Mouse (Mus musculus): ENCODE data around the gene Efna3. TPM values are rescaled to one million over a fixed set of nuclear protein-coding genes. Genes with fewer than 3 reads are reported as not detected.

Efna3 gene
- polyA plus RNA-seq, 1 experiment from 2014 or later: 10.7 TPM

- Histone ChIP-seq H3K27me3 (ENCODE audit: insufficient read depth, poor library complexity, severe bottlenecking) (peaks cover 15% of the 10 kb centered on the region; the same call in 1 of the 2 replicates), H3K9me3 (no peaks in the 10 kb centered on the region), H3K27ac (no peak overlapping the region), H3K4me1 (replicated peaks) (peaks cover 27% of the 10 kb centered on the region), H3K36me3 (no peaks in the 10 kb centered on the region), H3K4me3 (no peak overlapping the region)
- DNase-seq (ENCODE audit: low spot score): no peak
- 66% methylated on average over 4 of the region's 4 CpGs for WGBS
These were observed 17.7 kb downstream of the Efna3 start for GRCm38 (mm10) chr3:89305105-89305504.

- H3K4me1 ChIP-seq (replicated peaks): peaks cover 34% of the 10 kb centered on the region
- H3K9me3 ChIP-seq: no peaks in the 10 kb centered on the region
- 62% methylated on average over 6 of the region's 6 CpGs for WGBS
- peaks cover 21% of the 10 kb centered on the region; the same call in 1 of the 2 replicates for H3K27me3 ChIP-seq (ENCODE audit: insufficient read depth, poor library complexity, severe bottlenecking)
- no peak for DNase-seq (ENCODE audit: low spot score)
- no peak overlapping the region for H3K27ac ChIP-seq
- no peaks in the 10 kb centered on the region for H3K36me3 ChIP-seq
- no peak overlapping the region for H3K4me3 ChIP-seq
These were observed 18.3 kb downstream of the Efna3 start for GRCm38 (mm10) chr3:89304440-89304839.

GRCm38 (mm10) chr3:89300514-89300913 is 22.3 kb downstream of the Efna3 start:
- Histone ChIP-seq H3K27me3 (ENCODE audit: insufficient read depth, poor library complexity, severe bottlenecking) (peaks cover 27% of the 10 kb centered on the region), H3K4me3 (no peak overlapping the region), H3K27ac (no peak overlapping the region), H3K36me3 (no peaks in the 10 kb centered on the region), H3K4me1 (replicated peaks) (peaks cover 22% of the 10 kb centered on the region), H3K9me3 (no peaks in the 10 kb centered on the region)
- 64% methylated on average over 2 of the region's 2 CpGs for WGBS
- no peak for DNase-seq (ENCODE audit: low spot score)

- no peak overlapping the region for H3K27ac ChIP-seq
- H3K27me3 ChIP-seq (ENCODE audit: insufficient read depth, poor library complexity, severe bottlenecking): peaks cover 27% of the 10 kb centered on the region
- H3K4me3 ChIP-seq: peak overlapping the region; percentile 41
- no peak for DNase-seq (ENCODE audit: low spot score)
- H3K36me3 ChIP-seq: no peaks in the 10 kb centered on the region
- no peaks in the 10 kb centered on the region for H3K9me3 ChIP-seq
- peaks cover 18% of the 10 kb centered on the region for H3K4me1 ChIP-seq (replicated peaks)
- WGBS: 73% methylated on average over 1 of the region's 1 CpGs
These were observed 22.7 kb downstream of the Efna3 start for GRCm38 (mm10) chr3:89300071-89300470.

GRCm38 (mm10) chr3:89299499-89299898 is 23.3 kb downstream of the Efna3 start:
- H3K4me3 ChIP-seq: peak overlapping the region; percentile 41
- DNase-seq (ENCODE audit: low spot score): peak; percentile 49
- H3K4me1 ChIP-seq (replicated peaks): peaks cover 12% of the 10 kb centered on the region
- H3K27me3 ChIP-seq (ENCODE audit: insufficient read depth, poor library complexity, severe bottlenecking): peaks cover 25% of the 10 kb centered on the region
- H3K9me3 ChIP-seq: no peaks in the 10 kb centered on the region
- peak overlapping the region; percentile 62 for H3K27ac ChIP-seq
- no peaks in the 10 kb centered on the region for H3K36me3 ChIP-seq
- WGBS: 5% methylated on average over 14 of the region's 14 CpGs

GRCm38 (mm10) chr3:89298908-89299307 is 23.9 kb downstream of the Efna3 start:
- H3K9me3 ChIP-seq: no peaks in the 10 kb centered on the region
- DNase-seq (ENCODE audit: low spot score): no peak
- H3K27me3 ChIP-seq (ENCODE audit: insufficient read depth, poor library complexity, severe bottlenecking): peaks cover 23% of the 10 kb centered on the region
- H3K4me3 ChIP-seq: no peak overlapping the region
- H3K27ac ChIP-seq: no peak overlapping the region
- peaks cover 10% of the 10 kb centered on the region for H3K4me1 ChIP-seq (replicated peaks)
- 87% methylated on average over 6 of the region's 6 CpGs for WGBS
- no peaks in the 10 kb centered on the region for H3K36me3 ChIP-seq

- Histone ChIP-seq H3K27me3 (ENCODE audit: insufficient read depth, poor library complexity, severe bottlenecking) (peaks cover 20% of the 10 kb centered on the region), H3K27ac (no peak overlapping the region), H3K36me3 (no peaks in the 10 kb centered on the region), H3K4me3 (no peak overlapping the region), H3K9me3 (no peaks in the 10 kb centered on the region), H3K4me1 (replicated peaks) (peaks cover 10% of the 10 kb centered on the region)
- WGBS: 89% methylated on average over 11 of the region's 11 CpGs
- no peak for DNase-seq (ENCODE audit: low spot score)
These were observed 25.9 kb downstream of the Efna3 start for GRCm38 (mm10) chr3:89296761-89297396.

GRCm38 (mm10) chr3:89295685-89296230 is 27.0 kb downstream of the Efna3 start:
- no peak overlapping the region for H3K27ac ChIP-seq
- no peak for DNase-seq (ENCODE audit: low spot score)
- H3K36me3 ChIP-seq: no peaks in the 10 kb centered on the region
- peaks cover 20% of the 10 kb centered on the region for H3K27me3 ChIP-seq (ENCODE audit: insufficient read depth, poor library complexity, severe bottlenecking)
- peaks cover 10% of the 10 kb centered on the region for H3K4me1 ChIP-seq (replicated peaks)
- 83% methylated on average over 8 of the region's 8 CpGs for WGBS
- H3K4me3 ChIP-seq: no peak overlapping the region
- H3K9me3 ChIP-seq: no peaks in the 10 kb centered on the region

GRCm38 (mm10) chr3:89294195-89294594 is 28.6 kb downstream of the Efna3 start:
- Histone ChIP-seq H3K27ac (no peak overlapping the region), H3K4me3 (no peak overlapping the region), H3K36me3 (no peaks in the 10 kb centered on the region), H3K4me1 (replicated peaks) (peaks cover 2% of the 10 kb centered on the region; the same call in 1 of the 2 replicates), H3K27me3 (ENCODE audit: insufficient read depth, poor library complexity, severe bottlenecking) (peaks cover 9% of the 10 kb centered on the region), H3K9me3 (no peaks in the 10 kb centered on the region)
- WGBS: 88% methylated on average over 5 of the region's 5 CpGs
- no peak for DNase-seq (ENCODE audit: low spot score)

- Histone ChIP-seq H3K27ac (no peak overlapping the region), H3K36me3 (no peaks in the 10 kb centered on the region), H3K9me3 (no peaks in the 10 kb centered on the region), H3K4me1 (replicated peaks) (peaks cover 9% of the 10 kb centered on the region), H3K4me3 (no peak overlapping the region), H3K27me3 (ENCODE audit: insufficient read depth, poor library complexity, severe bottlenecking) (peaks cover under 1% of the 10 kb centered on the region; the same call in 1 of the 2 replicates)
- DNase-seq (ENCODE audit: low spot score): no peak
- 92% methylated on average over 11 of the region's 11 CpGs for WGBS
These were observed 29.4 kb downstream of the Efna3 start for GRCm38 (mm10) chr3:89293247-89293918.

- no peaks in the 10 kb centered on the region for H3K36me3 ChIP-seq
- WGBS: 80% methylated on average over 5 of the region's 5 CpGs
- DNase-seq (ENCODE audit: low spot score): no peak
- no peaks in the 10 kb centered on the region for H3K9me3 ChIP-seq
- no peaks in the 10 kb centered on the region for H3K27me3 ChIP-seq (ENCODE audit: insufficient read depth, poor library complexity, severe bottlenecking)
- H3K4me1 ChIP-seq (replicated peaks): peaks cover 11% of the 10 kb centered on the region
- no peak overlapping the region for H3K4me3 ChIP-seq
- H3K27ac ChIP-seq: no peak overlapping the region
These were observed 30.5 kb downstream of the Efna3 start for GRCm38 (mm10) chr3:89292303-89292702.

GRCm38 (mm10) chr3:89291874-89292273 is 30.9 kb downstream of the Efna3 start:
- H3K9me3 ChIP-seq: no peaks in the 10 kb centered on the region

GRCm38 (mm10) chr3:89288503-89288928 is 34.2 kb downstream of the Efna3 start:
- Histone ChIP-seq H3K27me3 (ENCODE audit: insufficient read depth, poor library complexity, severe bottlenecking) (peaks cover 4% of the 10 kb centered on the region; the same call in 1 of the 2 replicates), H3K27ac (no peak overlapping the region), H3K4me1 (replicated peaks) (peaks cover 18% of the 10 kb centered on the region), H3K9me3 (no peaks in the 10 kb centered on the region), H3K4me3 (no peak overlapping the region), H3K36me3 (no peaks in the 10 kb centered on the region)
- no peak for DNase-seq (ENCODE audit: low spot score)
- WGBS: 56% methylated on average over 7 of the region's 7 CpGs

More at GRCm38 (mm10) chr3:89291874-89292273, 30.9 kb downstream of the Efna3 start:
- H3K27ac ChIP-seq: no peak overlapping the region
- 80% methylated on average over 10 of the region's 10 CpGs for WGBS
- DNase-seq (ENCODE audit: low spot score): no peak
- H3K4me1 ChIP-seq (replicated peaks): peaks cover 11% of the 10 kb centered on the region
- no peaks in the 10 kb centered on the region for H3K36me3 ChIP-seq
- no peak overlapping the region for H3K4me3 ChIP-seq
- H3K27me3 ChIP-seq (ENCODE audit: insufficient read depth, poor library complexity, severe bottlenecking): no peaks in the 10 kb centered on the region
